Mouse (Mus musculus) heart, adult 2 months (tissue): Measurements from ENCODE around the gene Smim24.

Experiments used
- CTCF ChIP-seq: fragments of 200-600 bp; IDR thresholded peaks from 2 replicates; pipeline ENCODE4 v1.8.1; 2022; ENCODE audit warnings: antibody characterized with exemption, mild to moderate bottlenecking, moderate library complexity
- POLR2A ChIP-seq: fragments of 200-500 bp; IDR thresholded peaks from 2 replicates; pipeline ENCODE4 v1.6.1; 2011; ENCODE audit warnings: mild to moderate bottlenecking, low read depth, low read length, control low read depth; ENCODE audit not compliant: insufficient read depth

- TF ChIP-seq CTCF (no peak), POLR2A (no peak)
Observed at GRCm38 (mm10) chr10:81427804-81428506, 35.1 kb downstream of the Smim24 start.
